Mouse (Mus musculus) lung, embryonic 14.5 days (tissue): Measurements from ENCODE around the gene Uqcc1. TPM values are rescaled to one million over a fixed set of nuclear protein-coding genes. Genes with fewer than 3 reads are reported as not detected.

Experiments used
- ATAC-seq: fragments of 200-750 bp; cut with Nextera tagmentation; 2 replicates; pipeline ENCODE4 v1.8.0; 2017; ENCODE audit warnings: mild to moderate bottlenecking, moderate TSS enrichment, moderate library complexity; ENCODE audit not compliant: insufficient read depth
- DNase-seq: peaks from one replicate; pipeline ENCODE4 v3.0.0-alpha.2; 2015
- H3K27ac ChIP-seq: fragments of 300-500 bp; sonication (generic); 2 replicates; pipeline ENCODE4 v1.5.1; 2014; ENCODE audit warnings: low read depth, mild to moderate bottlenecking, moderate library complexity
- H3K27me3 ChIP-seq: fragments of 300-500 bp; sonication (generic); 2 replicates; pipeline ENCODE4 v1.6.1; 2014; ENCODE audit warnings: low read length, control low read depth; ENCODE audit not compliant: insufficient read depth
- H3K36me3 ChIP-seq: fragments of 300-500 bp; sonication (generic); 2 replicates; pipeline ENCODE4 v1.6.1; 2014; ENCODE audit warnings: control low read depth; ENCODE audit not compliant: insufficient read depth
- H3K4me1 ChIP-seq: fragments of 300-500 bp; sonication (generic); 2 replicates; pipeline ENCODE4 v1.6.1; 2014; ENCODE audit warnings: antibody characterized with exemption, control low read depth; ENCODE audit not compliant: insufficient read depth
- H3K4me2 ChIP-seq: fragments of 300-500 bp; sonication (generic); 2 replicates; pipeline ENCODE4 v1.6.1; 2014; ENCODE audit warnings: mild to moderate bottlenecking
- H3K4me3 ChIP-seq: fragments of 300-500 bp; sonication (generic); 2 replicates; pipeline ENCODE4 v1.5.1; 2014; ENCODE audit warnings: low read depth, low read length
- H3K9ac ChIP-seq: fragments of 300-500 bp; sonication (generic); 2 replicates; pipeline ENCODE4 v1.6.1; 2014
- H3K9me3 ChIP-seq: fragments of 300-500 bp; sonication (generic); 2 replicates; pipeline ENCODE4 v1.6.1; 2016; ENCODE audit warnings: low read depth, low read length, control low read depth
- CTCF ChIP-seq: IDR thresholded peaks from 2 replicates; pipeline ENCODE4 v1.5.1; 2016; ENCODE audit warnings: antibody characterized with exemption, low read depth
- WGBS: fragments of 180-500 bp; shearing (Covaris S2); extraction: QIAGEN DNeasy Blood & Tissue Kit; methylation state at CpG from one replicate; pipeline ENCODE4 v1.1.7; 2014; 5-methylcytosine and 5-hydroxymethylcytosine counted together
- polyA plus RNA-seq: library from polyadenylated mRNA; unstranded; fragments of >200 nt; fragmentation: Nextera tagmentation; extraction: Ambion mirVana; gene quantifications from 2 replicates; pipeline ENCODE4 v1.2.1, GENCODE M21; 2014

The Uqcc1 gene
- polyA plus RNA-seq, 1 experiment from 2014 or later = 52.0 TPM

GRCm38 (mm10) chr2:155820779-155821178 lies 109.3 kb downstream of the Uqcc1 start:
- 89% methylated on average over 5 of the region's 5 CpGs for WGBS
- Histone ChIP-seq H3K9ac (no peak overlapping the region), H3K27ac (no peak overlapping the region), H3K27me3 (no peaks in the 10 kb centered on the region), H3K36me3 (peaks cover 45% of the 10 kb centered on the region), H3K4me1 (no peaks in the 10 kb centered on the region), H3K4me2 (no peak overlapping the region), H3K4me3 (no peak overlapping the region), H3K9me3 (no peaks in the 10 kb centered on the region)
- ATAC-seq = no peak
- TF ChIP-seq CTCF = no peak
- DNase-seq = no peak

GRCm38 (mm10) chr2:155819449-155820251 lies 110.5 kb downstream of the Uqcc1 start:
- peak overlapping the region; percentile 80 for H3K4me3 ChIP-seq
- no peak for DNase-seq

GRCm38 (mm10) chr2:155819392-155819448 lies 110.9 kb downstream of the Uqcc1 start, which contains the start of gene BC029722:
TSS of gene BC029722 (minus strand) at chr2:155819426.
- H3K4me1 ChIP-seq = no peaks in the 10 kb centered on the region
- peak within 1 kb of the TSS; percentile 81 for H3K4me2 ChIP-seq
- DNase-seq (no peak), ATAC-seq (no peak)
- no peak for TF ChIP-seq CTCF
- H3K4me3 ChIP-seq = peak within 1 kb of the TSS; percentile 80
- peak within 1 kb of the TSS; percentile 83 for H3K9ac ChIP-seq
- no peaks in the 10 kb centered on the region for H3K9me3 ChIP-seq
- no peaks in the 10 kb centered on the region for H3K27me3 ChIP-seq
- peak within 1 kb of the TSS; percentile 84 for H3K27ac ChIP-seq
- H3K36me3 ChIP-seq = peaks cover 45% of the 10 kb centered on the region

More at GRCm38 (mm10) chr2:155819449-155820251, 110.5 kb downstream of the Uqcc1 start:
- Histone ChIP-seq H3K9ac (peak overlapping the region; percentile 83; the same call in 1 of the 2 replicates), H3K4me1 (no peaks in the 10 kb centered on the region), H3K4me2 (peak overlapping the region; percentile 81), H3K9me3 (no peaks in the 10 kb centered on the region), H3K27me3 (no peaks in the 10 kb centered on the region), H3K27ac (peak overlapping the region; percentile 60), H3K36me3 (peaks cover 45% of the 10 kb centered on the region)
- WGBS = 55% methylated on average over 6 of the region's 6 CpGs
- ATAC-seq = no peak; the same call in 1 of the 2 replicates
- no peak for TF ChIP-seq CTCF

GRCm38 (mm10) chr2:155818596-155819391 lies 111.3 kb downstream of the Uqcc1 start:
- H3K36me3 ChIP-seq = peaks cover 44% of the 10 kb centered on the region
- under 1% methylated on average over 37 of the region's 37 CpGs for WGBS

DNA sequence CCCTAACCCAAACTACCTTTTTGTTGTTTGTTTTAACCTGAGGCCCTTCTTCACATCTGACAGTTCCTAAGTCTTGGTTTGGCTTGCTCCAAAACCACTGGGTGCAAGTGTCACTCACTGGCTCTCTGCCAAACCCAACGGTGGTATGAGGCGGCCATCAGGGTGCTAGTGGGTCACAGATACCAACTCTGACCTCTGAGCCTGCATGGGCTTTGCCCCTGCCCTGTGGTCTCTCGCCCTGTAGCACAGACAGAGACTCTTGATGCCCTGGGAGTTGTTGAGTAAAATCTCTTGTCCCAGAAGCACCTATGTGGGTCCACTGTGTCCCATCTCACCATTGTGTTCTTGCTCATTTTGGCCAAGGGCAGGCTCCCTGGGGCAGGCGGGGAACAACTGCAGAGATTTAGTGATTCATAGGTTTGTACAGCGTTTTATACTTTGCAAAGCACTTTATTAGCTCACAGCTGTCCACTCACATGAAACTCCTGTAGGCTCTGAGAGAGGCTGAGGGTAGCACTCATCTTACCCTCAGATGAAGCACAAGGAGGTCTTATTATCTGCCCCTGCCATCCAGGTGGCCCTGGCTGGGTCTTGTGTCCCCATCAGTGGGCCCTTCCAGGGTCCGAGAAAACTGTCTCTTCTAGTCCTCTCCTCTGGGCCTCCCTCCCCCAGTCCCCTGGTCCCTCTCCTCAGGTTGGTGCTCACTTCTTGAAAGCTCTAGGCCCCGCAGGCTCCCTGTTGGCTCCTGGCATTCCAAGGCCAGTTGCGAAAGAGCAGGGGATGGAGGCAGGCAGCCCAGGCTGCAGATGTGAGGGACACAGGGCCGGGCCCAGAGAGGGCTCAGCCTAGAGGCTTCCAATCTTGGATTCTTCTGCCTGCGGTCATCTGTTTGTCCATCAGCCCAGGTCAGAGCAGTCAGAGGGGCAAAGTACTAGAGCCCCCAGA lies 112.5 kb downstream of the Uqcc1 start:
- Histone ChIP-seq H3K36me3 (peaks cover 31% of the 10 kb centered on the region), H3K4me1 (no peaks in the 10 kb centered on the region), H3K27ac (no peak overlapping the region), H3K4me2 (peak overlapping the region; percentile 81; the same call in 1 of the 2 replicates), H3K4me3 (no peak overlapping the region), H3K9me3 (no peaks in the 10 kb centered on the region), H3K9ac (no peak overlapping the region), H3K27me3 (no peaks in the 10 kb centered on the region)
- ATAC-seq (no peak), DNase-seq (no peak)
- no peak for TF ChIP-seq CTCF
- 76% methylated on average over 10 of the region's 10 CpGs for WGBS

More at GRCm38 (mm10) chr2:155818596-155819391, 111.3 kb downstream of the Uqcc1 start:
- peak overlapping the region; percentile 83 for H3K9ac ChIP-seq
- DNase-seq (peak; percentile 98), ATAC-seq (peak; percentile 96)
- H3K27me3 ChIP-seq = no peaks in the 10 kb centered on the region
- peak overlapping the region; percentile 81 for H3K4me2 ChIP-seq
- no peaks in the 10 kb centered on the region for H3K9me3 ChIP-seq
- peak overlapping the region; percentile 84 for H3K27ac ChIP-seq
- peak overlapping the region; percentile 80 for H3K4me3 ChIP-seq
- H3K4me1 ChIP-seq = no peaks in the 10 kb centered on the region
- TF ChIP-seq CTCF = no peak

DNA sequence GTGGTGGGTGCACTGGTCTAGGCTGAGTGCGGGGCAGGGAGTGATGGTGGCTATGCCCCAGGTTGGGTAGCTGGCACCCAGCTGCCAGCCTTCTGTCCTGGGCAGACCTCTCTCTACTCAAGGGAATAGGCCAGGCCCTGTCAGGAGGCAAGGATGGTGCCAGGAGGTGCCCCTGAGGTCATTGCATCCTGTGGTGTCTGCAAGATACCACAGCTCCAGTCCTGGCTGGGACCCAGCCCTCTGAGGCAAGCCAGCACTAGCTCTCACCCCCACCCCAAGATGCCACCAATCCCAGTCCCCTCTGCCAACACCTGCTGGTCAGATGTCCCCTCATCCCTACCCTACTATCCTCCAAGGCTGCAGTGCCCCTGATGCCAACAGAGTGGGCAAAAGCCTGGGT lies 113.9 kb downstream of the Uqcc1 start:
- H3K4me1 ChIP-seq = no peaks in the 10 kb centered on the region
- peaks cover 19% of the 10 kb centered on the region for H3K36me3 ChIP-seq
- no peak overlapping the region for H3K4me2 ChIP-seq
- H3K9ac ChIP-seq = no peak overlapping the region
- 93% methylated on average over 1 of the region's 1 CpGs for WGBS
- no peaks in the 10 kb centered on the region for H3K9me3 ChIP-seq
- no peak for DNase-seq
- no peaks in the 10 kb centered on the region for H3K27me3 ChIP-seq
- TF ChIP-seq CTCF = no peak
- H3K4me3 ChIP-seq = no peak overlapping the region
- ATAC-seq = no peak
- no peak overlapping the region for H3K27ac ChIP-seq
